ENCODE assay signal across 22 mouse cellular contexts in the genomic region with DNA sequence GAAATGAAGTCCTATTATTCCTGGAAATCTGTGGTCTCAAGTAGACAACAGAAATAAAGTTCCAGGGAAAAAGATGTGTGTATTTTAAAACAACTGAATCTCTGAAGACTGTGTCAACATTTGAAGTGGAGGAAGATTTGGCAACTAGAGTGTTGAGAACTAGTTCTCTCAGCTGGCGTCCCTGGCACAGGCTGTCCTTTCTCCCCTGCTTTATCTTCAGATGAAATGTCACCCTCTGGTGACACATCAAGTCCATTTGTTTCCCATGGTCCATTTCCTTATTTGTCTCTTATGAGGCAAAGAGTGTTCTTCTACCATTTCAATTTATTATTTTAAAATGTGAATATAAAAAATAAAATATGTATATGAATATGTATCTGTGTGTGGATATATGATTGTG.
DNase-seq lines count a peak whose midpoint lies in the region; TF ChIP-seq lines count a peak whose summit lies in the region.
"Had no signal": no experiment of that assay in that cellular context is flagged by ENCODE, and none has a peak within 500 bp of the region (broad histone marks: within the 10 kb centered on the region; RNA-seq: fewer than 3 reads in every experiment).

No protein-coding gene starts in this region.

- no peak for TF ChIP-seq CTCF in left cerebral cortex, adult 2 months (IDR thresholded peaks at IDR 0.05)

- peak; percentile 88 for DNase-seq in heart, adult 11 months
- no peak for DNase-seq in heart, postnatal 4 days
- DNase-seq in heart, adult 8-10 months (ENCODE audit: low spot score): peak; percentile 46
- DNase-seq in heart, postnatal 25 days (ENCODE audit: low spot score): no peak
- DNase-seq in left cerebral cortex, adult 2 months (ENCODE audit: extremely low spot score in 1 of 2, low spot score in 2 of 2): no peak
- no peak for DNase-seq in left cerebral cortex, postnatal 36 days (ENCODE audit: low spot score in 2 of 2)
- DNase-seq in retina, embryonic 14.5 days (ENCODE audit: low spot score): no peak
- DNase-seq: adrenal gland, adult 2 months; cerebellum, adult 11 months; cerebellum, adult 2 months; cerebellum, adult 9-11 months; cerebellum, postnatal 25 days; forebrain, postnatal 0 days; gastrocnemius, postnatal 10 days; gastrocnemius, postnatal 36 days; kidney, adult 11 months had no signal

- intact Hi-C loops in heart, postnatal 25 days (cut with DNase I): no loop called here
- intact Hi-C loops in left cerebral cortex, adult 2 months (cut with DNase I): no loop called here
- intact Hi-C loops in left cerebral cortex, postnatal 36 days (cut with DNase I): no loop called here

- H3K4me3 ChIP-seq in left cerebral cortex, adult 2 months: no peak overlapping the region
- H3K4me3 ChIP-seq: embryonic facial prominence, embryonic 12.5 days; embryonic facial prominence, embryonic 15.5 days; heart, embryonic 13.5 days; hindbrain, embryonic 10.5 days; hindbrain, embryonic 13.5 days; intestine, embryonic 15.5 days had no signal

- H3K27ac ChIP-seq in left cerebral cortex, adult 2 months: peak overlapping the region; percentile 48; the same call in 1 of the 2 replicates
- H3K27ac ChIP-seq: embryonic facial prominence, embryonic 12.5 days; embryonic facial prominence, embryonic 15.5 days; heart, embryonic 13.5 days; hindbrain, embryonic 10.5 days; hindbrain, embryonic 13.5 days; intestine, embryonic 15.5 days had no signal

Comparison
In these comparisons a context has a peak if more than half of its experiments do, and no peak if none do; other contexts are left out.
1. DNase-seq: peak in heart, adult 11 months (single experiment) and heart, adult 8-10 months (single experiment); none in heart, postnatal 4 days (single experiment), heart, postnatal 25 days (single experiment), left cerebral cortex, adult 2 months (0 of 2), left cerebral cortex, postnatal 36 days (0 of 2) and retina, embryonic 14.5 days (single experiment).